Mouse (Mus musculus) bone marrow, adult 2 months (tissue): Measurements from ENCODE around the gene Dctpp1.

Source experiments
- CTCF ChIP-seq: fragments of 200-500 bp; IDR thresholded peaks from 2 replicates; pipeline ENCODE4 v1.5.1; 2011; ENCODE audit warnings: low read length, control low read depth; ENCODE audit not compliant: control insufficient read depth, insufficient read depth
- POLR2A ChIP-seq: fragments of 200-500 bp; IDR thresholded peaks from 2 replicates; pipeline ENCODE4 v1.6.1; 2011; ENCODE audit warnings: low read depth, mild to moderate bottlenecking, control low read depth, low read length, borderline replicate concordance; ENCODE audit not compliant: control insufficient read depth

- TF ChIP-seq POLR2A (no peak), CTCF (no peak)
These were observed 28.5 kb downstream of the Dctpp1 start for GRCm38 (mm10) chr7:127231826-127232621.
